Mouse (Mus musculus) liver, adult 2 months (tissue): ENCODE measurements around the gene Dsn1.

ENCODE experiments used
- CTCF ChIP-seq: fragments of 200-500 bp; IDR thresholded peaks from 2 replicates; pipeline ENCODE4 v1.5.1; 2011; ENCODE audit warnings: low read depth, low read length, control low read depth
- POLR2A ChIP-seq: fragments of 200-500 bp; IDR thresholded peaks from 2 replicates; pipeline ENCODE4 v1.6.1; 2011; ENCODE audit warnings: low read length, control low read depth; ENCODE audit not compliant: insufficient read depth; ENCODE audit errors: extremely low read depth

- TF ChIP-seq POLR2A (no peak), CTCF (no peak)
Observed at GRCm38 (mm10) chr2:156980059-156980458, 26.9 kb downstream of the Dsn1 start.
